Mouse (Mus musculus) heart, embryonic 11.5 days (tissue): ENCODE results near the gene Gm13178. TPM values are rescaled to one million over a fixed set of nuclear protein-coding genes. Genes with fewer than 3 reads are reported as not detected.

Experiments
- ATAC-seq: fragments of 200-750 bp; cut with Nextera tagmentation; replicated peaks from 2 replicates; pipeline ENCODE4 v1.8.0; 2017; ENCODE audit warnings: moderate library complexity; ENCODE audit not compliant: insufficient number of reproducible peaks, low FRiP score, low TSS enrichment
- H3K27ac ChIP-seq: fragments of 300-500 bp; sonication (generic); 2 replicates; pipeline ENCODE4 v1.5.1; 2014; ENCODE audit warnings: mild to moderate bottlenecking, low read depth, low read length
- H3K27me3 ChIP-seq: fragments of 300-500 bp; sonication (generic); 2 replicates; pipeline ENCODE4 v1.6.1; 2014; ENCODE audit warnings: mild to moderate bottlenecking, low read length, mixed read lengths; ENCODE audit not compliant: control insufficient read depth, insufficient read depth
- H3K36me3 ChIP-seq: fragments of 300-500 bp; sonication (generic); 2 replicates; pipeline ENCODE4 v1.6.1; 2014; ENCODE audit warnings: mild to moderate bottlenecking, low read length, moderate library complexity, mixed read lengths; ENCODE audit not compliant: control insufficient read depth, insufficient read depth
- H3K4me1 ChIP-seq: fragments of 300-500 bp; sonication (generic); 2 replicates; pipeline ENCODE4 v1.6.1; 2014; ENCODE audit warnings: low read length; ENCODE audit not compliant: control insufficient read depth, insufficient read depth
- H3K4me2 ChIP-seq: fragments of 300-500 bp; sonication (generic); 2 replicates; pipeline ENCODE4 v1.6.1; 2014; ENCODE audit warnings: mild to moderate bottlenecking, moderate library complexity
- H3K4me3 ChIP-seq: fragments of 300-500 bp; sonication (generic); 2 replicates; pipeline ENCODE4 v1.5.1; 2014; ENCODE audit warnings: low read depth, low read length
- H3K9ac ChIP-seq: fragments of 300-500 bp; sonication (generic); 2 replicates; pipeline ENCODE4 v1.6.1; 2014; ENCODE audit warnings: mild to moderate bottlenecking, low read depth, low read length, moderate library complexity
- H3K9me3 ChIP-seq: fragments of 300-500 bp; sonication (generic); replicated peaks from 2 replicates; pipeline ENCODE4 v1.6.1; 2016; ENCODE audit warnings: low read length; ENCODE audit not compliant: control insufficient read depth
- WGBS: fragments of 180-500 bp; shearing (Covaris S2); extraction: QIAGEN DNeasy Blood & Tissue Kit; methylation state at CpG from one replicate; pipeline ENCODE4 v1.1.7; 2014; ENCODE audit not compliant: insufficient replicate concordance; 5-methylcytosine and 5-hydroxymethylcytosine counted together
- polyA plus RNA-seq: library from polyadenylated mRNA; unstranded; fragments of >200 nt; fragmentation: Nextera tagmentation; extraction: Ambion mirVana; gene quantifications from 2 replicates; pipeline ENCODE4 v1.2.1, GENCODE M21; 2014

Gene Gm13178
- polyA plus RNA-seq: not detected in 2 replicates

DNA sequence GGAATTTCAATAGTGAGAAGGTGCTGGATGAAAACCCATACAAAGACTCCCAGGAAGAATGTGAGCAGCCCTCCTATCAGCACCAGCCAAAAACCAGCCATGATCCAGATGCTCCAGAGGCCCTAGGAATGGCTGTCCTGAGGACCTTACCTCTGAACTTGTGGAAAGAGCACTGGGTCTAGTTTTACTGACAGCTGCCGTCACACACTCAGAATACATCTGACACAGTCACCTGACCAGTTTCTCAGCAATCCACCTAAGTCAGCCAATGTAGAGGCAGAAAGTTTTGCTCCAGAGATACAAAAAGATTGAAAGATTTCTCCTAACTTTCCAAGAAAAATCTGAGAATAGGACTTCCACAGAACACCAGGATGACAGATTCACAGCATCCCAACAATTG, at the start of gene Gm13178:
Gm13178 (minus strand) TSS at position 101 of the 400 bp plus-strand sequence.
- Histone ChIP-seq H3K27ac (no peak within 1 kb of the TSS), H3K9ac (no peak within 1 kb of the TSS), H3K4me3 (no peak within 1 kb of the TSS), H3K4me1 (no peaks in the 10 kb centered on the region), H3K4me2 (no peak within 1 kb of the TSS), H3K9me3 (no peaks in the 10 kb centered on the region), H3K36me3 (no peaks in the 10 kb centered on the region), H3K27me3 (no peaks in the 10 kb centered on the region)
- ATAC-seq: no peak
- 58% methylated on average over 1 of the region's 1 CpGs for WGBS

DNA sequence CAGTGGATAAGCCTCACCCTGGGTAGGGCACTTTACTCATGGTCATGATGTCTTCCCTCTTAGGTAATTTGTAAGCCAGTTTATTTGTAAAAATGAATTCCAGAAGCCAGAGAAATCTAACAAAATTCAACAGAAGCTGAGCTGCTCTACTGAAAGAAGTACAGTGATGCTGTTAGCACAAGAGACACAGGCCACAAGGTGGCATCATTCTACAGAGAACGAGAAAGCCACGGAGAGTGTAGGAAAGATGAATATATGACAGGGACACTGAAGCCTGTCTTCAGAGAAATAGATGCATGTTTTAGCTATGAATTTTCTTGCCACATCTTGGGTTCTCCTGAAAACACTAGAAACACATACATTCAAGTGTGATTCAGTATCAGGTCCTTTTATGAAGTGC, 44.5 kb upstream of the Gm13178 start:
- no peak overlapping the region for H3K27ac ChIP-seq
- H3K9ac ChIP-seq: no peak overlapping the region
- no peaks in the 10 kb centered on the region for H3K9me3 ChIP-seq
- no peak overlapping the region for H3K4me3 ChIP-seq
- ATAC-seq: no peak
- no peaks in the 10 kb centered on the region for H3K27me3 ChIP-seq
- no peak overlapping the region for H3K4me2 ChIP-seq
- WGBS: 45% methylated on average over 2 of the region's 2 CpGs
- no peaks in the 10 kb centered on the region for H3K4me1 ChIP-seq
- H3K36me3 ChIP-seq: no peaks in the 10 kb centered on the region

DNA sequence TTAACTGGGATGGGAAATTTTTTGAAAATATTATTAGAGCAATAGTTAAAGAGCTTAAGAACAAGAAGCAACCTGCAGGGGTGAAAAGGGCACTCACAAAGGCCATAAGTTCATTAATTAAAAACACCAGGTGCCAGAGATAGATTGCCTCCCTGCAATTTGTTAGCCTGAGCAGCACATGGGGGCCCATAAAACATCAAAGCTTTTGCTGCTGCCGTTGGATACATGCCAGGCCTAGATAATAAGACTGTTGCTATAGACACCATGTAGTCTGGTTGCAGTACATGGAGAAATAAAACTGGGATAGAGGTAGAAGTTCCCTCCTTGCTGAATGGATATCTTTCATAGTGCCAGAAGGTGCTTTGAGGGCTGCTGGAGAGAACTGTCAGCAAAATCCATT, 27.9 kb upstream of the Gm13178 start:
- Histone ChIP-seq H3K4me1 (no peaks in the 10 kb centered on the region), H3K4me3 (no peak overlapping the region), H3K36me3 (no peaks in the 10 kb centered on the region), H3K27me3 (no peaks in the 10 kb centered on the region), H3K4me2 (no peak overlapping the region), H3K9me3 (no peaks in the 10 kb centered on the region), H3K9ac (no peak overlapping the region), H3K27ac (no peak overlapping the region)
- WGBS: 38% methylated on average over 1 of the region's 1 CpGs
- no peak for ATAC-seq

DNA sequence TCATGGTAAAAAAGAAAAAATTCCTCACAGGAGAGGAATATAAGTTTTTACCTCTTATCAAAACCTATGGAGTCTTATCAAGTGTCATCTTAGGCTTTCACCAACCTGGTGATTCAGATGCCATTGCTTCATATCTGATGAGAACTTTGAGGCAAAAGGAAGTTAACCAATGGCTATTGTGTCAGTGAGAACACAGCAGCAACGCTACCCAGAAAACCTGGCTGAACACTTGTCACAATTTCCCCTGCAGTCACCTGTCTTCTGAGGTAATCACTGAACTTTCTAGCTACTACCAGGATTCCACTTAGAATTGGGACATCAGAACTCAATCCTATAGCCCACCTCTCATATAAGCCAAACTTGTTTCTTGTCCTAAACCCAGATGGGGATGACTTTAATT, 1.5 kb downstream of the Gm13178 start:
- no peak overlapping the region for H3K4me2 ChIP-seq
- no peak overlapping the region for H3K4me3 ChIP-seq
- no peaks in the 10 kb centered on the region for H3K9me3 ChIP-seq
- H3K36me3 ChIP-seq: no peaks in the 10 kb centered on the region
- no peak for ATAC-seq
- H3K27ac ChIP-seq: no peak overlapping the region
- no peak overlapping the region for H3K9ac ChIP-seq
- H3K4me1 ChIP-seq: no peaks in the 10 kb centered on the region
- WGBS: 74% methylated on average over 1 of the region's 1 CpGs
- H3K27me3 ChIP-seq: no peaks in the 10 kb centered on the region

DNA sequence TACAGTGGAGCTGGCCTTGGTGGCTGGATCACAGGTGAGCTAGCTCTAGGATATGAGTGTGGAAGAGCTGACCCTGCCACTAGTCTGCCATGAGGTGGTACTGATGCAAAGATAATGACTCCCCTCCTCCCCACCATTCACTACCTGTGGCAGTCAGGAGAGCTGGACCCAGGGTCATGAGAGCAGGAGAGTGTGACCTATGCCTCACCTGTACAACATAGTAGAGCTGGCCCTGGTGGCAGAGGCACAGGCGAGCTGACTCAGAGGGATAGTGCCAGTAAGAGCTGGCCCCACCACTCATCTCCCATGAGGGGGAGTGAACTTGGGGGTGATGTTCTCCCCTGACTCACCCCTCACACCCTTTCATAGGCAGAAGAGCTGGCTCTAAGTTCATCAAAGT, 2.9 kb downstream of the Gm13178 start:
- WGBS: 67% methylated on average over 1 of the region's 1 CpGs
- H3K4me3 ChIP-seq: no peak overlapping the region
- no peaks in the 10 kb centered on the region for H3K9me3 ChIP-seq
- ATAC-seq: no peak
- H3K4me2 ChIP-seq: no peak overlapping the region
- H3K27ac ChIP-seq: no peak overlapping the region
- no peak overlapping the region for H3K9ac ChIP-seq
- no peaks in the 10 kb centered on the region for H3K36me3 ChIP-seq
- H3K27me3 ChIP-seq: no peaks in the 10 kb centered on the region
- no peaks in the 10 kb centered on the region for H3K4me1 ChIP-seq

DNA sequence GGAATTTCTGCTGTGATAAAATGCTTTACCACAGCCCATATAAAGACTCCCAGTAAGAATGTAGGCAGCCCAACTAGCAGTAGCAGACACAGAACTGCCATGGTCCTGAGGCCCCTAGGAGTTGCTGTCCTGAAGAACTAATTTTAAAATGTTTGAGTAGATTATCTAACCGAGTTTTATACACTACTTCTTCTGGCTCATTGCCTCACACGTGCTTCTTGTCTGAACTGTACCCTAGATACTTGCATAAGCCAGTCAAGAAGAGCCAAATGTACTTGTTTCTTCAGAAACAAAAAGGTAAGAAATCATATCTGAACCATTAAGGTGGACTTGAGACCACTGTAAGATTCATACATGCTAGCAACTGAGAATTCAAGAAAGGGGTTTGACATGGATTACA, 34.9 kb downstream of the Gm13178 start, which contains the start of gene Gm436:
Gm436 (minus strand) TSS at position 101 of the 400 bp plus-strand sequence.
- Histone ChIP-seq H3K4me3 (no peak within 1 kb of the TSS), H3K36me3 (no peaks in the 10 kb centered on the region), H3K27ac (no peak within 1 kb of the TSS), H3K9me3 (no peaks in the 10 kb centered on the region), H3K4me2 (no peak within 1 kb of the TSS), H3K27me3 (no peaks in the 10 kb centered on the region), H3K9ac (no peak within 1 kb of the TSS), H3K4me1 (no peaks in the 10 kb centered on the region)
- ATAC-seq: no peak
- WGBS: 63% methylated on average over 2 of the region's 2 CpGs

Other genes starting within 250 kb of the Gm13178 start
- gene 9430007A20Rik, start 201.6 kb downstream of the Gm13178 start, polyA plus RNA-seq: not detected in 2 replicates
- not detected in 2 replicates for gene Gm13124, start 156.3 kb downstream of the Gm13178 start, polyA plus RNA-seq
- not detected in 2 replicates for gene Aadacl4, start 107.7 kb downstream of the Gm13178 start, polyA plus RNA-seq
- gene Gm436, start 35.0 kb downstream of the Gm13178 start, polyA plus RNA-seq: not detected in 2 replicates
- gene Gm438, start 65.2 kb upstream of the Gm13178 start, polyA plus RNA-seq: not detected in 2 replicates
- gene Dhrs3, start 171.4 kb upstream of the Gm13178 start, polyA plus RNA-seq: 17.4 and 20.5 TPM in 2 replicates